Mouse (Mus musculus): ENCODE data around the gene Ly6g5b.

DNA sequence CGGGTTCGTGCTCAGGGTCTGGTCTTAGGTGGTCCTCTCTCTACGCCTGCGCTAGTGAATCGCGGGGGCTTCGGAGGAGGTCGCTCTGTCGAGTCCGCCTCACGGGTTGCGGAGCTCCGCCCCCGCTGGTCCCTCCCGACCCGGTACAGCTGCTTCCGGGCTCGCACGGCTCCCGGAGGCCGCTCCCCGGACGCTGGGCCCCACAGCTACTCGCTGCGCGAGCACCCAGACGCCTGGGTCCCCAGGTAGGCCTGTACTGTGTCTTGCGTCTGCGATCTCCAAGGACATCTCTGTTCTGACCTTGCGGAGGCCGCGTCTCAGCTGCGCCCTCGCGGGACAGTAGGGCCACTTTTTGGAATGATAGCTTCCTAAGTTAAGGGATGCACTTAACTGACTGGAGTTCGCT is 11.0 kb upstream of the Ly6g5b start, which contains the start of gene D17H6S53E:
- TF ChIP-seq POLR2A (IDR thresholded peaks at IDR 0.05; ENCODE audit: borderline replicate concordance, low read depth, low read length) (no peak), CTCF (IDR thresholded peaks at IDR 0.05; ENCODE audit: low read depth, low read length) (no peak)
